Mouse (Mus musculus): ENCODE data around the gene Pagr1b.

- TF ChIP-seq EP300 (optimal IDR thresholded peaks at IDR 0.05) (no peak), CTCF (IDR thresholded peaks at IDR 0.05; ENCODE audit: low read depth) (peak; percentile 80)
Observed at GRCm38 (mm10) chr7:126986319-126986718, 30.0 kb downstream of the Pagr1b start.

Data from stomach, postnatal 0 days (tissue).